Mouse (Mus musculus) lung, postnatal 0 days (tissue): ENCODE measurements at regions not wholly inside any gene's neighbourhood (a gene's known extent, or its start where the extent isn't known, plus 50 kb on each side); places are given as distances from the start of the nearest gene placed in this dataset.

Experiments
- CTCF ChIP-seq: IDR thresholded peaks from 2 replicates; pipeline ENCODE4 v1.5.1; 2016; ENCODE audit warnings: antibody characterized with exemption, mild to moderate bottlenecking
- EP300 ChIP-seq: IDR thresholded peaks from 2 replicates; pipeline ENCODE4 v1.6.1; 2016; ENCODE audit warnings: antibody characterized with exemption, mild to moderate bottlenecking, control low read depth

DNA sequence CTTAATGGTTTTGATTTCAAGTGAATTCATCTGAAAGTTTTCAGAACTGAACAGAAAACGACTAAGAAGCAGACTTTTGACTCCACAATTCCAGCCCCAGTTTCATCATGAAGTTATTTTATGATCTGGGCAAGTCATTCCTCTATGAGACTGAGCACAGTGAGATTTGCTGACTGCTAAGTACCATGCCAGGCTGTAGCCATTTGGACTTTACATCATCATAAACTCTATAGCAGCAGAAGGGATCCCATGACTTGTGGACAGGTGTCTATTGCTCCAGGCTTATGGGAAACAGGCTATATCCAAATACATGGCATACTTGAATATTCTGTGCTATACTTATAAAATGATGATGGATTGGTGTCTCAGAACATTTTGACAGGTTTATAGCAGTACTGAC lies 55.4 kb upstream of the Fam84a start:
- TF ChIP-seq CTCF (no peak), EP300 (no peak)
